Mouse (Mus musculus): Measurements from ENCODE around the gene Car10.

The Car10 gene

DNA sequence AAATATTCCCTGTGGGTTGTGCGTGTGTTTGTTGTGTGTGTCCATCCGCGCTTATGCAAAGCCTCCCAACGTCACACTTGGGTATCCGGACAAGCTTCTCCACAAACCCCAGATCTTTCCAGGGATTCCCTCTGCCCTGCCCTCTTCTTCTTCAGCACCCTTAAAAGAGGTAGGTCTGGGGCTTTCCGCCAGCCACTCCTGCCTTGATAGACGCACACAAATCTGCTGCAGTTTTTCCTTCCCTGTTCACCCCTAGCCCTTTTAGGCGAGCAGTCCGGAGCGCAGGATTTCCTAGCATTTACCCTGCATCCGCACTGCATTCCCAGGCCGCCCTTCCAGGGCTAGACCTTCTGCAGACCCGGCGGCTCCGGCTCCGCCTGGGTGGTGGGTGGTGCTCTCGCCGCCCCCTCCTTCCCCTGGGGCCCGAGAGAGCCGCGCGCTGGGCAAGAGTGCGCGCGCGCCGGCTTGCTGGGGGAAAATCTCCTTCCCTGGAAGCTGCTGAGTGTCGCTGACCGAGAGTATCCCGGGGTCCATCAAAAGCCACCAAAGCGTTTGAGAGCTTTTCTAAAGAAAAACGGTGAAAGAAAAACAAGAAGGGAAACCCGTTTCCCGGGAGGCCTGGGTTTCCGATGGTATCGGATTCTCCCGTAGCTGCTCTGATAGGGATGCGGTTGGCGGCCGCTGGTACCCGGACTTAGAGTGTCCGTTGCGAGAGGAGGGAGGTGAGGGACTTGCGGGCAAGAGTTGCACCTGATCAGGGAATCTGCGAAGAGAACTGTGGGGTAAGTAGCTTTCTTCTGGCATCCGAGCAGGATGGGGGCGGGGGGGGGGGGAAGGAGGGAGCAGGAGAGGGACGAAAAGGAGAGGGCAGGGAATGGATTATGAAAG lies at the start of gene Car10:
TSS of gene Car10 (plus strand) at position 88 of the 888 bp plus-strand sequence.
- no peak for DNase-seq

DNA sequence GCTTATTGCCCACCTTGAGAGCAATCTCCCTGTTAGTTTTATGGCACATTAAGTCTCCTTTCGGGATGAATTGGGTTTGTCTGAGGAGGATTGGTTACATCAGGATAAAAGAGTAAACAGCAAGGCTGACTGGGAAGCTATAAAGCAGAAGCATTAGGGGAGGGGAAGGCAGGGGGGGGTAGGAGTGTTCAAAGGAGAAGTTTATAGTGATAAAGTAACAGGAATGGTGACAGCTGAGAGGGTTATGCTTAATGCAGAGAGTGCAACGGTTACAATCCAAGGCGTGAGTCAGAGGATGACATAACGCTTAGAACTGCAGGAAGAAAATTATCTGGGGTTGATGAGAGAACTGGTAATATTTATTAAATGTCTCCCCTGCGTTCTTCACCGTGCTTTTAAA lies 32.8 kb upstream of the Car10 start:
- DNase-seq = no peak

DNA sequence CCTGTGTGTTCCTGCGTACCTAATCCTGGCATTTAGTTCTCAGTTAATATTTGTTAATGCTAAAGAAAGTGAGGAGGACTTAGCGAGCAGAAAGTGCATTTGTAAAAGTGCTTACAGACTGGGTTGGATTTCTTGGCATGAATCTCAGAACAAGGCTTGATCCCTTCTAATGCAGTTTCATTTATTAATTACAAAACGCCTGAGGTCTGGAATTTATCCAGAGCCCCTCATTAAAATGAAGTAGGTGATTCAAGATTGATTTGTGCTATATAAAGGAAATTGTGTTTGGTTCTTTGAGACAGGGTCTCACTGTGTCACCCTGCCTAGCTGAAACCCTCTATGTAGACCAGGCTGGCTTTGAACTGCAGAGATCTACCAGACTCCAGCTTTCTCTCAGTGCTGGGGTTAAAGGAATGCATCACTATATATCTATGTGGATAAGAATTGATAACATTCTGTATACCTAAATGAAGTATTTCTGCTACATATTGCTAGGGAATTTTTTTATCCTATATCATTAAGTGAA lies 32.1 kb upstream of the Car10 start:
- no peak for DNase-seq

- no peak for DNase-seq
Measured at GRCm38 (mm10) chr11:93095588-93095987, 2.2 kb upstream of the Car10 start.

DNA sequence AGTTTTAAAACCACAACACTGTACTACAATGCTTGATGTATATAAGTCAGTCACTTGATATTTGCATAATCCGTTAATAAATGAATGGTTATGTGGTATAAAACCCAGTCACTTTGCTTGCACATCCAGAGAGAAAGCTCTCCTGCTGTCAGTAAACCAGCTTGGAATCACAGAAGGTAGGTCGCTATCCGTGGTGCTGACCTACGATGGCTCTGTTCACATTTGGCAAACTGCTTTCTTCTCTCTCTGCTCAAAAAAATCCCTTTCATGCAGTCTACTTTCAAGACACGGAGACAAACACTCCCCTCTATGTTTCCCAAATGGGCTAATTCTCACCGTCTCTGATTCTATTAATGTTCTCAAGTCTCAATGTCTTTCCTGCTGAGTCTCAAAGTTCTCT lies 827 bp upstream of the Car10 start:
- DNase-seq = no peak

GRCm38 (mm10) chr11:93097431-93097851 lies 387 bp upstream of the Car10 start:
- no peak for DNase-seq

DNA sequence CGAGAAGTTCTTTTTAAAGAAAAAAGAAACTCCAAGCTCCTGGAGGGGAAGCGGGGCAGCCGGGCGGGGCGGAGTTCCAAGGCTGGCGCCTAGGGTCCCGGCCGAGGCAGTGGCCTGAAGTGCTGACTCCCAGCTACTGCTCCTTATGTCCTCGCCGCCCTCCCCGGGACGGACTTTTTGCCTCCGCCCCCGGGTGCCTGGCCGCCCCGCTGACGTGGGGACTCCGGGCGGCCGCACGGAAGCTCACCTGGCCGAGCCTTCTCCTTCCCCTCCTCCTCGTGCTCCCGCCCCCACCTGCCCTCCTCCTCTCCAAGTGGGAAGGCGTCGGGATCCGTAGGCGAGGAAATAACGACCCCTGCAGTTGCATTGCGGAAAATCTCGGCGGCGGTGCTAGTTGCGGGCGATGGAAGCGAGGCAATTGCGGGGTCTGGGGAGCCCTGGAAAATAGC lies 1.1 kb downstream of the Car10 start:
- no peak for DNase-seq

DNA sequence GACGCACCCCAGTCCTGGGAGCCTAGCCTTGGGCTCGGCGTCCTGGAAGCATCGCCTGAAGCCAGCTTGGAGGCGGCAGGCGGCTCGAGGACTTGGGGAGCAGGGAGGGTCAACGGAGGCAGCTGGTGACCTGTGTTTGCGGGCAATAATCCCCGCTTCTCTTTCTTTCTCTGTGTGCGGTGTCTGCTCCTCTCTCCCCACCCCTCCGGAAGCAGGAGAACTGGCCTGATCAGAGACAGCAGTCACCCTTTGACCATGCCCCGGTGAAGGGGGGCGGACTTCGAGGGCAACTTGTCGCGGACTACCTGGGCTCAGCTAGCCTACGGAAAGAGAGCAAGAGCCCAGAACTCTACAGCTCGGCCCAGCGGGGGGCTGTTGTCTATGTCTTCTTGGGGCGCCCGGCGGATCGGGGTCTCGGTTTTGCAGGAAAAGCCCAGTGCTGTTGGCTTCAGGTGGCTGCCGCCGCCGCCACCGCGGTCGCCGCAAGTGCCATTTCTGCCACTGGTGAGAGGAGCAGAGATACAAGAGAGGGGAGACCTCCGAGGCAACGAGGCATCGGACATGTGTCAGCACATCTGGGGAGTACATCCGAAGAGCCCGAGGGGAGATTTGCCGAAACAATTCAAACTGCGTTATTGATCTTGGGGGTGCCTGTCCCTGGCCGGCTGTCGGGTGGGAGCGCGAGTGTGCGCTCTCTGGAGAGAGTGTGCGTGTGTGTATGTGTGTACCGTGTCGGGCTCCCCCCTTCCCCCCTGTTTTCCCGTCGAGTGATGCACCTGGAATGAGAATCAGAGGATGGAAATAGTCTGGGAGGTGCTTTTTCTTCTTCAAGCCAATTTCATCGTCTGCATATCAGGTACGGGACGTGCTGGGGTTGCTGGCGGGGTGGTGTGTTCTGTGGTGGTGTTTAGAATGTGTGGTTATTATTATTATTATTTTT lies 1.9 kb downstream of the Car10 start:
- no peak for DNase-seq

GRCm38 (mm10) chr11:93100606-93101005 lies 2.8 kb downstream of the Car10 start:
- DNase-seq = no peak

- DNase-seq = no peak
Measured at GRCm38 (mm10) chr11:93101106-93101505, 3.3 kb downstream of the Car10 start.

- no peak for DNase-seq
Measured at GRCm38 (mm10) chr11:93102321-93102720, 4.5 kb downstream of the Car10 start.

- DNase-seq = no peak
Measured at GRCm38 (mm10) chr11:93103101-93103815, 5.4 kb downstream of the Car10 start.

DNA sequence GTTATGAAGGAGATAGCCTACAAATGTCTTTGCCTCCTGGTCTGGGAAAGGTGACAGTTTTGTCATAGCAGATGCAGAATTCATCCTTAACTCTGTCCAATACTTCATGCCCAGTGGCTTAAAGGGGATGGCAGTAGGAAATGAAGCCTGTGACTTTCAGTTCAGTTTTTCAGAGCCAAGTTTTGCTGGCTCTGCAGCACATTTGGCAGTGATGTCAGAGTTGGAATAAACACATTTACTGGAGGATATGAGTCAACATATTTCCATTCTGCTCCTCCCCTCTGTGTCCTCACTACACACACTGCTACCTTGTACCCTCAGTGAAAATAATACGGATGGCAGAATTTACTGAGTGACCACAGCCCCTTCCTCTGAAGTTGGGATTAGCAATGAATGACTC lies 11.6 kb downstream of the Car10 start:
- DNase-seq = no peak

- DNase-seq = no peak
Measured at GRCm38 (mm10) chr11:93120766-93121415, 23.1 kb downstream of the Car10 start.

- DNase-seq = no peak
Measured at GRCm38 (mm10) chr11:93123691-93124090, 25.9 kb downstream of the Car10 start.

DNA sequence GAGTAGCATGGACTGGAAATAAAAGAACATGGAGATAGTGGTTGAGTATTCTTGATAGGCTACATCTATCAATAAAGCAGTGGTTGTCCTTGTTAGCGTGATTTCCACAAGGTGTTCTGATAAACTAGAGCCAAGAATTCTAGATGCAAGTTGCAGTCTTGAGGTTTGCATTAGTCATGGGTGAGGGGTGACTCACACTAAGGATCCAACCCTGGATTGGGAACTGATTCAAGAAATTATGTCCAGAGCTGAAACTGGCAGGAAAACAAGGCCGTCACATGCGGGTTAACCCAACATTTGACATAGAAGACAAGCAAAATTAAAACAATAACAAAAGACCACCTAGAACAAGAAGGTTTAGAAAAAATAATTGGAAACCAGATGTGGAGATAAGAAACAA lies 28.6 kb downstream of the Car10 start:
- DNase-seq = no peak

- DNase-seq = no peak
Measured at GRCm38 (mm10) chr11:93128481-93128880, 30.7 kb downstream of the Car10 start.

- DNase-seq = no peak
Measured at GRCm38 (mm10) chr11:93137841-93138240, 40.0 kb downstream of the Car10 start.

DNA sequence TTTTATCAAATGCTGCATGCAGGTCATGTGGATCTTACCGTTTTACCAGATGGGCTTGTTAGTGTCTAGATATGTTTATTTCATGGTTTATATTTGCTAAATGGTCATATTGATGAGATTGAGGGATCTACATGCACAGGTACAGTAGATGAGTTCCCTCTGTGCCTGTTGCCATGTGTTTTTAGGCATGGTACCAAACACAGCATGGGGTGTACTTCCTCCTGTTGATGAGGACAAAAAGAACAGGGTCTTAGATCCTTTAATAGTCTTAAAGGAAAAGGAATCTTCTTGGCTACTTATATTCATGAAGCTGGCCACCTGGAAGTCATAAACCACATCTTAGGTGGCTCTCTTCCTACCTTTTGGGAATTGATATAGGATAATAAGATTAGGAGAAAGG lies 43.9 kb downstream of the Car10 start:
- DNase-seq = no peak

GRCm38 (mm10) chr11:93144544-93144943 lies 46.7 kb downstream of the Car10 start:
- DNase-seq = no peak

- no peak for DNase-seq
Measured at GRCm38 (mm10) chr11:93154910-93155309, 57.1 kb downstream of the Car10 start.

DNA sequence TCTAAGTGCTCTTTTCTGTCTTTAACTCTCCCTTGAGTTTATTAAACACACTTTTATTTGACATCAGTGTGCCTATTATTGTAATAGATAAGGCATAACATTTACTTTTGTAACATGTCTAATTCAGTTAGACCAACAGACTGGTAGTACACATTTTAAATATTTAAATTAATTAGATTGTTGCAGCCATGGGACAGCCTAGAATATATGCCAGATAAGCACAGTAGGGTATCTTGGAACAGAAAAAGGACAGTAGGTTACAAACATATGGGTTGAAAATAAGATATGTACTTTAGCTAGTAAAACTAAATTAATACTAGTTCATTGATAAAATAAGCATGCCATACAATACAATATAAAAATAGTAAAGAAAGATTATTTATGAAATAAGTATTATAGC lies 74.6 kb downstream of the Car10 start:
- DNase-seq = no peak
